Mouse (Mus musculus) G1E (cell line): ENCODE results near the gene Gtf2h1. TPM values are rescaled to one million over a fixed set of nuclear protein-coding genes. Genes with fewer than 3 reads are reported as not detected.

Experiments
- ATAC-seq: 2 replicates; pipeline ENCODE4 v1.8.0; 2016; ENCODE audit warnings: mild to moderate bottlenecking; ENCODE audit not compliant: insufficient number of reproducible peaks, poor library complexity, low FRiP score, severe bottlenecking; ENCODE audit errors: extremely low read depth
- DNase-seq: peaks from one replicate; pipeline ENCODE4 v3.0.0; 2012; ENCODE audit warnings: low spot score
- H3K27me3 ChIP-seq: 2 replicates; pipeline ENCODE4 v1.6.1; 2012; ENCODE audit warnings: mild to moderate bottlenecking, low read length, inconsistent platforms; ENCODE audit not compliant: insufficient read depth
- H3K36me3 ChIP-seq: replicated peaks from 2 replicates; pipeline ENCODE3; 2012; ENCODE audit warnings: mild to moderate bottlenecking, inconsistent platforms
- H3K4me1 ChIP-seq: 2 replicates; pipeline ENCODE4 v1.6.1; 2012; ENCODE audit warnings: low read depth, low read length, inconsistent platforms, mixed read lengths; ENCODE audit not compliant: insufficient read depth
- H3K4me3 ChIP-seq: 2 replicates; pipeline ENCODE4 v1.5.1; 2012; ENCODE audit warnings: low read depth, mild to moderate bottlenecking, inconsistent platforms, low read length, moderate library complexity, mixed read lengths
- H3K9me3 ChIP-seq: replicated peaks from 2 replicates; pipeline ENCODE4 v1.6.1; 2012; ENCODE audit warnings: inconsistent platforms
- CTCF ChIP-seq: IDR thresholded peaks from 2 replicates; pipeline ENCODE4 v1.5.1; 2012; ENCODE audit warnings: low read depth, low read length, inconsistent platforms, mixed read lengths
- GATA1 ChIP-seq: IDR thresholded peaks from 2 replicates; pipeline ENCODE4 v1.6.1; 2012; ENCODE audit warnings: borderline replicate concordance, low read length, inconsistent platforms, mixed read lengths
- GATA2 ChIP-seq: IDR thresholded peaks from 2 replicates; pipeline ENCODE4 v1.6.1; 2012; ENCODE audit warnings: low read depth, low read length, inconsistent platforms, borderline replicate concordance
- POLR2AphosphoS5 ChIP-seq: IDR thresholded peaks from 2 replicates; pipeline ENCODE4 v1.6.1; 2012; ENCODE audit warnings: low read depth, low read length, inconsistent platforms; ENCODE audit not compliant: insufficient replicate concordance
- TAL1 ChIP-seq: conservative IDR thresholded peaks from 2 replicates; pipeline ENCODE4 v1.6.1; 2012; ENCODE audit warnings: low read depth, low read length, inconsistent platforms, mixed read lengths
- polyA plus RNA-seq: library from polyadenylated mRNA; stranded (reverse); fragments of >175 nt; gene quantifications from 2 replicates; pipeline ENCODE4 v1.2.3, GENCODE M21; 2012
- total RNA-seq, 2 experiments: library from RNA; stranded (forward) in 1 of 2; stranded (reverse) in 1 of 2; fragments of 200-1000 nt in 1 of 2; fragments of >200 nt in 1 of 2; fragmentation: Nextera tagmentation in 1 of 2; gene quantifications; 2 replicates each; pipeline ENCODE4 v1.2.3; 2014 to 2017

Gtf2h1 gene
- total and polyA plus RNA-seq, 3 experiments: 101 to 302 (median 189) TPM

- Histone ChIP-seq H3K9me3 (no peaks in the 10 kb centered on the region), H3K27me3 (peaks cover 8% of the 10 kb centered on the region), H3K36me3 (peaks cover 51% of the 10 kb centered on the region), H3K4me3 (peak overlapping the region; percentile 96), H3K4me1 (peaks cover 56% of the 10 kb centered on the region)
- DNase-seq (peak; percentile 36), ATAC-seq (no peak)
- TF ChIP-seq TAL1 (no peak), GATA2 (no peak), GATA1 (no peak), CTCF (no peak), POLR2AphosphoS5 (no peak)
Measured at GRCm38 (mm10) chr7:46845978-46846485, 50.1 kb downstream of the Gtf2h1 start.

- TF ChIP-seq TAL1 (no peak), GATA2 (no peak)
- DNase-seq (peak; percentile 78), ATAC-seq (peak; percentile 42)
- H3K4me3 ChIP-seq: peak overlapping the region; percentile 96
- H3K27me3 ChIP-seq: 0 out of 2 replicates have a peak, but pooled peaks cover 2% of the 10 kb centered on the region
- no peaks in the 10 kb centered on the region for H3K9me3 ChIP-seq
- peaks cover 57% of the 10 kb centered on the region for H3K4me1 ChIP-seq
- H3K36me3 ChIP-seq: peaks cover 57% of the 10 kb centered on the region
Measured at GRCm38 (mm10) chr7:46846486-46847244, 50.8 kb downstream of the Gtf2h1 start.

- Histone ChIP-seq H3K4me1 (peaks cover 65% of the 10 kb centered on the region), H3K9me3 (no peaks in the 10 kb centered on the region), H3K36me3 (peaks cover 83% of the 10 kb centered on the region), H3K27me3 (no peaks in the 10 kb centered on the region), H3K4me3 (peak overlapping the region; percentile 96; the same call in 1 of the 2 replicates)
- DNase-seq (no peak), ATAC-seq (no peak)
- TF ChIP-seq CTCF: no peak
- TF ChIP-seq GATA1: no peak
- no peak for TF ChIP-seq GATA2
- TF ChIP-seq POLR2AphosphoS5: no peak
- TF ChIP-seq TAL1: no peak
Measured at GRCm38 (mm10) chr7:46849287-46849686, 53.4 kb downstream of the Gtf2h1 start.

- no peaks in the 10 kb centered on the region for H3K27me3 ChIP-seq
- peaks cover 98% of the 10 kb centered on the region for H3K36me3 ChIP-seq
- peak overlapping the region; percentile 53; the same call in 1 of the 2 replicates for H3K4me3 ChIP-seq
Measured at GRCm38 (mm10) chr7:46851026-46851425, 55.1 kb downstream of the Gtf2h1 start.

GRCm38 (mm10) chr7:46852666-46853065, 56.8 kb downstream of the Gtf2h1 start:
- Histone ChIP-seq H3K4me3 (no peak overlapping the region), H3K4me1 (peaks cover 69% of the 10 kb centered on the region), H3K36me3 (peaks cover 85% of the 10 kb centered on the region), H3K27me3 (no peaks in the 10 kb centered on the region), H3K9me3 (no peaks in the 10 kb centered on the region)
- ATAC-seq (no peak), DNase-seq (no peak)
- TF ChIP-seq GATA2: no peak
- TF ChIP-seq TAL1: no peak

More at GRCm38 (mm10) chr7:46851026-46851425, 55.1 kb downstream of the Gtf2h1 start:
- TF ChIP-seq POLR2AphosphoS5: no peak
- no peak for TF ChIP-seq GATA1
- TF ChIP-seq GATA2: no peak
- no peak for TF ChIP-seq TAL1
- TF ChIP-seq CTCF: no peak
- ATAC-seq (no peak), DNase-seq (no peak)
- peaks cover 71% of the 10 kb centered on the region for H3K4me1 ChIP-seq
- H3K9me3 ChIP-seq: no peaks in the 10 kb centered on the region

GRCm38 (mm10) chr7:46853365-46853764, 57.5 kb downstream of the Gtf2h1 start:
- TF ChIP-seq POLR2AphosphoS5 (no peak), GATA2 (no peak), CTCF (no peak), GATA1 (no peak), TAL1 (no peak)
- Histone ChIP-seq H3K4me3 (no peak overlapping the region), H3K27me3 (no peaks in the 10 kb centered on the region), H3K9me3 (no peaks in the 10 kb centered on the region), H3K4me1 (peaks cover 65% of the 10 kb centered on the region), H3K36me3 (peaks cover 78% of the 10 kb centered on the region)
- DNase-seq (no peak), ATAC-seq (no peak)
